Mouse (Mus musculus) G1E (cell line): ENCODE data around the gene Ripply3.

Experiments
- CTCF ChIP-seq: IDR thresholded peaks from 2 replicates; pipeline ENCODE4 v1.5.1; 2012; ENCODE audit warnings: low read depth, low read length, inconsistent platforms, mixed read lengths
- GATA2 ChIP-seq: IDR thresholded peaks from 2 replicates; pipeline ENCODE4 v1.6.1; 2012; ENCODE audit warnings: low read depth, low read length, inconsistent platforms, borderline replicate concordance
- POLR2AphosphoS5 ChIP-seq: IDR thresholded peaks from 2 replicates; pipeline ENCODE4 v1.6.1; 2012; ENCODE audit warnings: low read depth, low read length, inconsistent platforms; ENCODE audit not compliant: insufficient replicate concordance
- TAL1 ChIP-seq: conservative IDR thresholded peaks from 2 replicates; pipeline ENCODE4 v1.6.1; 2012; ENCODE audit warnings: low read depth, low read length, inconsistent platforms, mixed read lengths

DNA sequence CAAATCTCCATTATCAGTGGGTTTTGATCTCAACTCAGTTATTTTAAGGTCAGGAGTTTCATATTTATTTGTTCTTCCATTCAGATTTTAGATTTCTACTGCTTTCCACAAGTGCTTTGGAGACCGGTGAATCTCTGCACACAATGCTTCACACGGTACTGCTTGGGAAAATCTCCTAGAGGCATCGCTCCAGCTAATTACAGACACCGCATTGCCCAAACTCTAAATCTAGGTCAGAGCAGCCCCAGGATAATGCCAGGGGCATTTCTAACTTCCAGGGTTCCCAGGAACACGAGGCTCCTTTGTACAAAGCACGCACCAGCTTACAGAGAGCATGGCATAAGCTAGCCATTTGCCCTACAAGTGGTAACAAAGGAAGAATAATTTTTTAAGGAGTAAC lies 20.7 kb upstream of the Ripply3 start:
- TF ChIP-seq CTCF = no peak
- no peak for TF ChIP-seq POLR2AphosphoS5
- no peak for TF ChIP-seq GATA2
- no peak for TF ChIP-seq TAL1
